Mouse (Mus musculus) cortical plate, adult 2 months (tissue): ENCODE measurements around the gene Ext2.

Experiments used
- CTCF ChIP-seq: fragments of 200-500 bp; IDR thresholded peaks from 2 replicates; pipeline ENCODE4 v1.5.1; 2011; ENCODE audit warnings: mild to moderate bottlenecking, control low read depth, low read length; ENCODE audit not compliant: insufficient read depth; ENCODE audit errors: extremely low read depth
- POLR2A ChIP-seq: fragments of 200-500 bp; IDR thresholded peaks from 2 replicates; pipeline ENCODE4 v1.6.1; 2011; ENCODE audit warnings: mild to moderate bottlenecking, low read length, control low read depth; ENCODE audit not compliant: insufficient read depth; ENCODE audit errors: extremely low read depth

DNA sequence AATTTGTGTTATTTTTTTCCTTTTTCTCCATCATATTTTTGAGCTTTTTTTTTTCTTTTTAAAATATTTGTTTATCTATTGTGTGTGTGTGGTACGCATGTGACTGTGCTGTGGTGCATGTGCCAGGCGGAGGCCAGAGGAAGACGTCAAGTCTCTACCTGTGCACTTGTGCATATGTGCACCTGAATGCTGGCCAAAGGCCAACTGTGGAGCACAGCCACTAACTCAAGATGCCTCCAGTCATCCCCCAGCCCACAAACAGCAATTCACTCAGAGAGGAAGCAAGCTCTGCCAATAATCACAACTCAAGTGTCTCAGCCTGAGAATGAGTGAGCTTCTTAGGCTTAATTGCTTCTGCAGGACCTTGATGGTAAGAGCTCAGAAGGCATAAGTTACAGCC lies 58.2 kb downstream of the Ext2 start:
- TF ChIP-seq CTCF: no peak
- TF ChIP-seq POLR2A: no peak
